Mouse (Mus musculus) C2C12 (cell line): ENCODE measurements at regions not wholly inside any gene's neighbourhood (a gene's known extent, or its start where the extent isn't known, plus 50 kb on each side); places are given as distances from the start of the nearest gene placed in this dataset.

Experiments used
- H3K27me3 ChIP-seq: one replicate; pipeline ENCODE4 v1.6.1; 2011; ENCODE audit not compliant: control insufficient read depth, insufficient read depth, insufficient read length
- H3K36me3 ChIP-seq: one replicate; pipeline ENCODE4 v1.6.1; 2011; ENCODE audit not compliant: control insufficient read depth, insufficient read depth
- H3K4me3 ChIP-seq: one replicate; pipeline ENCODE4 v1.5.1; 2011; ENCODE audit warnings: mild to moderate bottlenecking, control low read depth; ENCODE audit not compliant: poor library complexity, insufficient read depth, severe bottlenecking
- H3K79me2 ChIP-seq: one replicate; pipeline ENCODE4 v1.6.1; 2011; ENCODE audit not compliant: control insufficient read depth, insufficient read depth
- H3K79me3 ChIP-seq: one replicate; pipeline ENCODE4 v1.6.1; 2011; ENCODE audit warnings: low read depth, control low read depth
- H3ac ChIP-seq: one replicate; pipeline ENCODE3; 2011; ENCODE audit warnings: low read depth; ENCODE audit not compliant: control insufficient read depth, insufficient read length
- CEBPB ChIP-seq: IDR thresholded peaks from one replicate; pipeline ENCODE4 v1.6.1; 2011; ENCODE audit warnings: low read depth, mild to moderate bottlenecking, control low read depth, moderate library complexity
- CTCF ChIP-seq: IDR thresholded peaks from one replicate; pipeline ENCODE4 v1.5.1; 2011; ENCODE audit not compliant: control insufficient read depth, insufficient read depth, insufficient read length
- FOSL1 ChIP-seq: IDR thresholded peaks from one replicate; pipeline ENCODE4 v1.8.0; 2011; ENCODE audit warnings: mild to moderate bottlenecking, low read length; ENCODE audit not compliant: poor library complexity, insufficient read depth, severe bottlenecking
- MAX ChIP-seq: IDR thresholded peaks from one replicate; pipeline ENCODE4 v1.6.1; 2011; ENCODE audit warnings: mild to moderate bottlenecking, control low read depth
- MYOD1 ChIP-seq: IDR thresholded peaks from one replicate; pipeline ENCODE4 v1.6.1; 2011; ENCODE audit warnings: low read depth; ENCODE audit not compliant: control insufficient read depth, insufficient read length
- MYOG ChIP-seq: IDR thresholded peaks from one replicate; pipeline ENCODE4 v1.6.1; 2011; ENCODE audit not compliant: control insufficient read depth, insufficient read length; ENCODE audit errors: extremely low read depth
- USF1 ChIP-seq: IDR thresholded peaks from one replicate; pipeline ENCODE4 v1.6.1; 2011; ENCODE audit warnings: low read depth, mild to moderate bottlenecking, control low read depth, moderate library complexity

- no peak for TF ChIP-seq MAX
- no peak for TF ChIP-seq MYOD1
- no peak for TF ChIP-seq USF1
- no peak for TF ChIP-seq FOSL1
- TF ChIP-seq MYOG, result no peak
- no peak for TF ChIP-seq CTCF
- no peak for TF ChIP-seq CEBPB
- Histone ChIP-seq H3ac (no peak overlapping the region), H3K79me2 (no peaks in the 10 kb centered on the region)
These were observed 84.3 kb upstream of the Actbl2 start for GRCm38 (mm10) chr13:111170269-111171165.

GRCm38 (mm10) chr13:111179186-111179585, 75.6 kb upstream of the Actbl2 start:
- TF ChIP-seq CEBPB (no peak), USF1 (no peak), MYOD1 (no peak), MAX (no peak), MYOG (no peak), CTCF (no peak), FOSL1 (no peak)
- H3ac ChIP-seq, result no peak overlapping the region
- no peaks in the 10 kb centered on the region for H3K36me3 ChIP-seq
- H3K79me2 ChIP-seq, result no peaks in the 10 kb centered on the region
- no peaks in the 10 kb centered on the region for H3K79me3 ChIP-seq
- H3K4me3 ChIP-seq, result no peak overlapping the region
- no peaks in the 10 kb centered on the region for H3K27me3 ChIP-seq

More at GRCm38 (mm10) chr13:111170269-111171165, 84.3 kb upstream of the Actbl2 start:
- H3K36me3 ChIP-seq, result no peaks in the 10 kb centered on the region
- H3K4me3 ChIP-seq, result no peak overlapping the region
- H3K79me3 ChIP-seq, result no peaks in the 10 kb centered on the region
- no peaks in the 10 kb centered on the region for H3K27me3 ChIP-seq

GRCm38 (mm10) chr13:111183293-111183692, 71.5 kb upstream of the Actbl2 start:
- H3K36me3 ChIP-seq, result no peaks in the 10 kb centered on the region
- H3K79me2 ChIP-seq, result no peaks in the 10 kb centered on the region
- H3ac ChIP-seq, result no peak overlapping the region
- TF ChIP-seq FOSL1 (no peak), MYOD1 (no peak), MAX (no peak), USF1 (no peak), CTCF (no peak), CEBPB (no peak), MYOG (no peak)
- no peaks in the 10 kb centered on the region for H3K79me3 ChIP-seq
- H3K4me3 ChIP-seq, result no peak overlapping the region
- no peaks in the 10 kb centered on the region for H3K27me3 ChIP-seq

- Histone ChIP-seq H3K27me3 (no peaks in the 10 kb centered on the region), H3ac (no peak overlapping the region)
These were observed 69.0 kb upstream of the Actbl2 start for GRCm38 (mm10) chr13:111185799-111186198.

GRCm38 (mm10) chr13:111186833-111187232, 68.0 kb upstream of the Actbl2 start:
- Histone ChIP-seq H3K4me3 (no peak overlapping the region), H3K27me3 (no peaks in the 10 kb centered on the region), H3K79me2 (no peaks in the 10 kb centered on the region), H3ac (no peak overlapping the region), H3K79me3 (no peaks in the 10 kb centered on the region), H3K36me3 (no peaks in the 10 kb centered on the region)
- no peak for TF ChIP-seq MAX
- TF ChIP-seq FOSL1, result no peak
- no peak for TF ChIP-seq USF1
- TF ChIP-seq CEBPB, result no peak
- TF ChIP-seq CTCF, result no peak
- no peak for TF ChIP-seq MYOG
- TF ChIP-seq MYOD1, result no peak

More at GRCm38 (mm10) chr13:111185799-111186198, 69.0 kb upstream of the Actbl2 start:
- no peak overlapping the region for H3K4me3 ChIP-seq
- H3K36me3 ChIP-seq, result no peaks in the 10 kb centered on the region
- H3K79me3 ChIP-seq, result no peaks in the 10 kb centered on the region
- no peaks in the 10 kb centered on the region for H3K79me2 ChIP-seq
- TF ChIP-seq CTCF (no peak), FOSL1 (no peak), CEBPB (no peak), MYOG (no peak), MAX (no peak), USF1 (no peak), MYOD1 (no peak)
